Mouse (Mus musculus) urinary bladder, postnatal 14 days (tissue): ENCODE results near the gene Slc35c2.
A peak's percentile ranks its signal among the peaks of the same experiment; 100 is the strongest.

Experiments
- DNase-seq: peaks from one replicate; pipeline ENCODE4 v3.0.0; 2021; ENCODE audit warnings: low spot score

Slc35c2 gene

GRCm38 (mm10) chr2:165287202-165287984 is at the start of gene Slc35c2:
Gene Slc35c2, minus strand, starts transcription at chr2:165287869.
- peak; percentile 92 for DNase-seq

GRCm38 (mm10) chr2:165337191-165337590 is 49.5 kb upstream of the Slc35c2 start:
- peak; percentile 46 for DNase-seq

- DNase-seq: no peak
These were observed 45.0 kb upstream of the Slc35c2 start for GRCm38 (mm10) chr2:165332610-165333210.

- no peak for DNase-seq
These were observed 42.0 kb upstream of the Slc35c2 start for GRCm38 (mm10) chr2:165329703-165330102.

- DNase-seq: no peak
These were observed 41.1 kb upstream of the Slc35c2 start for GRCm38 (mm10) chr2:165328746-165329145.

- no peak for DNase-seq
These were observed 39.7 kb upstream of the Slc35c2 start for GRCm38 (mm10) chr2:165327386-165327785.

- DNase-seq: peak; percentile 97
These were observed 38.9 kb upstream of the Slc35c2 start, which contains the start of gene Elmo2 for GRCm38 (mm10) chr2:165326304-165327190. Gene Elmo2, minus strand, starts transcription at chr2:165326479.

GRCm38 (mm10) chr2:165325521-165326303 is 38.0 kb upstream of the Slc35c2 start:
- no peak for DNase-seq

- no peak for DNase-seq
These were observed 36.3 kb upstream of the Slc35c2 start for GRCm38 (mm10) chr2:165323928-165324327.

GRCm38 (mm10) chr2:165323484-165323883 is 35.8 kb upstream of the Slc35c2 start:
- DNase-seq: no peak

- no peak for DNase-seq
These were observed 34.5 kb upstream of the Slc35c2 start for GRCm38 (mm10) chr2:165321981-165322735.

- DNase-seq: no peak
These were observed 33.8 kb upstream of the Slc35c2 start for GRCm38 (mm10) chr2:165321381-165321888.

- no peak for DNase-seq
These were observed 33.0 kb upstream of the Slc35c2 start for GRCm38 (mm10) chr2:165320531-165321150.

GRCm38 (mm10) chr2:165319503-165319902 is 31.8 kb upstream of the Slc35c2 start:
- no peak for DNase-seq

- no peak for DNase-seq
These were observed 31.3 kb upstream of the Slc35c2 start for GRCm38 (mm10) chr2:165318941-165319340.

- no peak for DNase-seq
These were observed 30.1 kb upstream of the Slc35c2 start for GRCm38 (mm10) chr2:165317621-165318263.

- DNase-seq: peak; percentile 41
These were observed 29.3 kb upstream of the Slc35c2 start for GRCm38 (mm10) chr2:165316837-165317473.

GRCm38 (mm10) chr2:165316204-165316603 is 28.5 kb upstream of the Slc35c2 start:
- no peak for DNase-seq

- DNase-seq: no peak
These were observed 26.5 kb upstream of the Slc35c2 start for GRCm38 (mm10) chr2:165314197-165314596.
